Mouse (Mus musculus): Measurements from ENCODE around the gene Tmco5.
"Not testable (repeated sequence)": the region's sequence is repeated elsewhere in the genome, so short reads cannot be mapped to it uniquely, and the experiment has no call there.

Gene Tmco5

DNA sequence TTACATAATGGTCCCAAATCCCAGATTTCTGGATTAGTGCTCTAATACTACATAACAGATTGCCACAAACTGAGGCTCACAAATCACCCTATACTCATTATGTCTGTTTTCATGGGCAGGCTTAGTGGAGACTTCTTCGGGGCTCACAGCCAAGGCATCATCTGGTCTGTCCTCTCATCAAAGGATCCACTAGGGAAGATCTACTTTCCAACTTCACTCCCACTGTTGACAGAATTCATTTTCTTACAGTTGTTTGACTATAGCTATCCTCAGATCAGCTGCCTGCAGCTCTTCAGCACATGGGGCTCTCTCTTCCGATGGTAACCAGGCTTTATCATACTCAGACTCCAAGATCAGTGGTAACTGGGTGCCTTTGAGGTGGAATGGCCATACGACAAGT lies 45.2 kb downstream of the Tmco5 start:
- no peak for DNase-seq

GRCm38 (mm10) chr2:116924292-116924691 lies 45.8 kb downstream of the Tmco5 start:
- no peak for DNase-seq

- DNase-seq = no peak
Measured at GRCm38 (mm10) chr2:116925230-116925629, 46.7 kb downstream of the Tmco5 start.

- DNase-seq = peak in 1 of 2 experiments; percentile 21
Measured at GRCm38 (mm10) chr2:116932218-116932617, 53.7 kb downstream of the Tmco5 start.

DNA sequence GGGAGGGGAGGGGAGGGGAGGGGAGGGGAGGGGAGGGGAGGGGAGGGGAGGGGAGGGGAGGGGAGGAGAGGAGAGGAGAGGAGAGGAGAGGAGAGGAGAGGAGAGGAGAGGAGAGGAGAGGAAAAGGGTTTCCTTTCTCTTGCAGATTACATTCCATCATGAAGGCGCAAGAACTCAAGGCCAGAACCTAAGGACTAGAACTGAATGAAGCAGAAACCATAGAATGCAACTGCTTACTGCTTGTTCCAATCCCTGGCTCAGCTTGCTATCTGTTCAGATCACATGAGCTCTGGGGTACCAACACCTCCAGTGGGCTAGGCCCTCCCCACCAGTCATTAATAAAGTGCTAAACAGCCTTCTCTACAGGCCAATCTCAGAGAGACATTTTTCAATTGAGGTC lies 55.7 kb downstream of the Tmco5 start:
- not testable (repeated sequence) for DNase-seq

GRCm38 (mm10) chr2:116934776-116935175 lies 56.3 kb downstream of the Tmco5 start:
- DNase-seq = no peak

DNA sequence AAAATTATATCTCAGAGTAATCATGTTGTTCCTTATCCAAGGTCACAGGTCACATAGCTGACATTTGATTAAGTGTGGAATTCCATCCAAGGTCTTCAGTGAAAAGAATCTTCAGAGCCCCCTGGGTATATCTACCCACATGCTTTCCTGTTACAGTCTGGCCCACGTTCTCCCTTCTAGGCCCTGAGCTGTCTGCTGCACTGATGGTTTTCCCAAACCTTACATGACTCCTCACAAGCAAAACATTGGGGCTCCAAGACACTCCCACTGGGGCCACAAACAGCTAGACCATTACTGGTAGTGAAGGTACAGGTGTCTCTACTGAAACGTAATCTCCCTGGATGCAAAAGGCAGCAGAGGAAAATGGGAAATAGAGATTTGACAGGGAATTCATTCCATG lies 57.9 kb downstream of the Tmco5 start:
- no peak for DNase-seq

DNA sequence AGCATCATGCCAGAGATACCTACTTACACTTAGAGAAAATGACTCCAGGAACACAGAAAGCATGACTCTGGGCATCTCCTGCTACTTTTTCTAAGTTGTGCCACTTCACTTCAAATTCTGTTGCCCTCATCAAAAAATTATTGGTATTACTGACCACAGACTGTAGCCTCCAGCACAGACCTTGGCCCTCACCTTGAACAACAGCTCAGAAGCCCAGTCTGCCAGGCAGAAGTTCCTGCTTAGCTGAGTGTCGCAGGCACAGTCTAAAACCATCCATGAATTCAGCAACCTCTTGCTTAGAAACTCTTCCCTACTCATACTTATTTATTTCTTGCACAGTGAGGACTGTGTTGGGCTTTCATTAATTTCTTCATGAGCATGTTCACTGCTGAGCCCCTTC lies 58.7 kb downstream of the Tmco5 start:
- DNase-seq = no peak

- DNase-seq = no peak
Measured at GRCm38 (mm10) chr2:116941816-116942215, 63.3 kb downstream of the Tmco5 start.

Measured in kidney, postnatal 36 days (tissue).